Mouse (Mus musculus): ENCODE results near the gene Cd72. TPM values are rescaled to one million over a fixed set of nuclear protein-coding genes. Genes with fewer than 3 reads are reported as not detected.

Cd72 gene
- polyA plus RNA-seq, 1 experiment from 2014 or later = 0.94 TPM

DNA sequence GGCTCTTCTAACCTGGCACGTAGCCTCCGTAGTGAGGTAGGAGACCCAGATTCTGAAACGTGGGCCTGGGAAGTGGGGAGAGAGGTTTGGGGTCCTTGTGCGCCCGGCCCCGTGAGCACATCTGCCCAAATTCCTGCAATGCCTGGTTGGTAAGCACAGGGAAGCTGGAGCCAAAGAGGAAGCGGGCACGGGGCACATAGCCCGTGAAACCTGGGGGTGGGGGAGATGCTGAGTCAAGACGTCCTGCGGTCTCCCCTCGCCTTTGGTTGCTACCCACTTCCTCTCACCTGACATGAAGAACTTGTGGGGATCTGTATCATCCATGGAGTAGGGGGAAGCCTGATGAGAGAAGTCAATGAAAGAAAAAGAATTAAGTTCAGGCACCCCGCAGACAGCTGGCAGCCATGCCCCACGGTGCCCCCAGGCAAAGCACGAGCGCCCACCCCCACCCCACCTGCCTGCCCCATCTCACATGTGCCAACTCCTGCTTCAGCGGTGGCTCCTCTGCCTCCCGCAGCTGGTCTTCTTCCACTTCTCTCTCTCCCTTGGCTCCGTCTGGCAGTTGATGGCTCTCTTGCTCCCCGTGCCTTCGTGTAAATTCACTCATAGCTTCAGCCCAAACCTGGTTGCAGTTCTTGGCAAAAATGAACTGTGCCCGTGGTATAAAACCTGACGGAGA is 26.8 kb downstream of the Cd72 start:
- peaks cover 66% of the 10 kb centered on the region for H3K27me3 ChIP-seq
- H3K4me3 ChIP-seq (replicated peaks) = no peak overlapping the region
- H3K9ac ChIP-seq = no peak overlapping the region
- H3K9me3 ChIP-seq (replicated peaks) = no peaks in the 10 kb centered on the region
- H3K27ac ChIP-seq (replicated peaks) = no peak overlapping the region
- H3K4me2 ChIP-seq = no peak overlapping the region
- H3K36me3 ChIP-seq (replicated peaks) = 0 out of 2 replicates have a peak, but pooled peaks cover 3% of the 10 kb centered on the region
- 19% methylated on average over 23 of the region's 23 CpGs for WGBS (ENCODE audit: insufficient replicate concordance)
- no peak for ATAC-seq (ENCODE audit: insufficient read depth)
- peaks cover 11% of the 10 kb centered on the region for H3K4me1 ChIP-seq (replicated peaks)

DNA sequence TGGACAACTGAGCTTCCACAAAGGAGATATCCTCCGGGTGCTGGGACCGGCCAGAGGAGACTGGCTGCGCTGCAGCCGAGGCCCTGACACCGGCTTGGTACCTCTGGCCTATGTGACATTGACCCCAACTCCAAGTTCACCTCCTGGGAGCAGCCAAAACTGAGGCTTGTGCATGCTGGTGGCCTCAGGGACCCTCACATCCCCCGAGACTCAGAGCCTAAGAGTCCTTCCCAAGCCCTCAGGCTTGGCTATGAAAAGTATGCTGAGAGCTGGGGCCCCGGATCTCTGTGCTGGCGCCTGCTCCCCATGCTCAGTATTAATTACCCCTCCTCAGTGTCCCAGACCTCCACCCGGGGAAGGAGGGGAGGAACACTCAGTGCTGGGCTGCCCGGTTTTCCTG is 27.9 kb downstream of the Cd72 start:
- 45% methylated on average over 10 of the region's 10 CpGs for WGBS (ENCODE audit: insufficient replicate concordance)
- Histone ChIP-seq H3K4me2 (no peak overlapping the region), H3K9ac (no peak overlapping the region), H3K4me1 (replicated peaks) (peaks cover 9% of the 10 kb centered on the region; the same call in 1 of the 2 replicates), H3K27me3 (peaks cover 66% of the 10 kb centered on the region), H3K9me3 (replicated peaks) (no peaks in the 10 kb centered on the region), H3K4me3 (replicated peaks) (no peak overlapping the region), H3K36me3 (replicated peaks) (0 out of 2 replicates have a peak, but pooled peaks cover 9% of the 10 kb centered on the region), H3K27ac (replicated peaks) (no peak overlapping the region)
- ATAC-seq (ENCODE audit: insufficient read depth) = no peak

DNA sequence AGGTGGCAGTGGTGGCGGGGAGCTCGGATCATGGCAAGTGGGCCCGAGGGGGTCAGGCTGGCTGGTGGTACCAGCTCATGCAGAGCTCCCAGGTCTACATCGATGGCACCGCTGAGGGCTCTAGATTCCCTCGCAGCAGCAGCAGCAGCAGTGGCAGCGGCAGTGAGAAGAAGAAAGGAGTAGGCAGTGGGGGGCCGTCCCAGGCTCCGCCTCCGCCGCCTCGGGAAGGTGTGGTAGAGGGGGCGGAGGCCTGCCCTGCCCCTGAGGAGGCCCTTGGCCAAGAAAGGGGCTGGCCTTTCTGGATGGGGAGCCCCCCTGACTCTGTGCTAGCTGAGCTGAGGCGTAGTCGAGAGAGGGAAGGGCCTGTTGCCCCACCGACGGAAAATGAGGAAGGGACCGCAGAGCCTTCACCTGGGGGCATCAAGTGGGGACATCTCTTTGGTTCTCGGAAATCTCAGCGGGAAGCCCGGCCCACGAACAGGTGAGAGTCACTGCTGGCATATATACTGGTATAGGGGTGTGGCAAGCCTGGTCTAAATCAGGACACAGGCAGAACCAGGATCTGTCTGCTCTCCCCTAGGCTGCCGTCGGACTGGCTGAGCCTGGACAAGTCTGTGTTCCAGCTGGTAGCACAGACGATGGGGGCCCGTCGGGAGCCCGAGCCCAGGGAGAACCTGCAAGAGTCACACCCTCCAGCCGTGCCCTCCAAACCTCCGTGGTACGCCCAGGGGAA is 28.6 kb downstream of the Cd72 start:
- Histone ChIP-seq H3K4me2 (peak overlapping the region; percentile 41), H3K36me3 (replicated peaks) (0 out of 2 replicates have a peak, but pooled peaks cover 9% of the 10 kb centered on the region), H3K27me3 (peaks cover 66% of the 10 kb centered on the region), H3K9ac (no peak overlapping the region), H3K4me1 (replicated peaks) (peaks cover 9% of the 10 kb centered on the region; the same call in 1 of the 2 replicates), H3K4me3 (replicated peaks) (no peak overlapping the region), H3K27ac (replicated peaks) (no peak overlapping the region), H3K9me3 (replicated peaks) (no peaks in the 10 kb centered on the region)
- 17% methylated on average over 31 of the region's 31 CpGs for WGBS (ENCODE audit: insufficient replicate concordance)
- ATAC-seq (ENCODE audit: insufficient read depth) = no peak

DNA sequence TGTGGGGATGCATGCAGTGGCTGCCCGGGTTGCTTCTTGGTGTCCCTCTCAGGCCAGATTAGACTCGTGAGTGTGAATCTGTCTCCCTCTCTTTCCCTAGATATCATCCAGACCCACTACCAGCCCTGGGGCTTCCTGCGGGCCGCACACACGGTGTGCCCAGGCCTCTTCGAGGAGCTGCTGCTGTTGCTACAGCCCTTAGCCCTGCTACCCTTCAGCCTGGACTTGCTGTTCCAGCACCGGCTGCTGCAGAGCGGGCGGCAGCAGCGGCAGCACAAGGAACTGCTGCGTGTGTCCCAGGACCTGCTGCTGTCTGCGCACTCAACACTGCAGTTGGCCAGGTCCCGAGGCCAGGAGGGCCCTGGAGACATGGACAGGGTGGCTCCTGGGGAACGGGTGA is 29.2 kb downstream of the Cd72 start:
- Histone ChIP-seq H3K27me3 (peaks cover 61% of the 10 kb centered on the region), H3K9me3 (replicated peaks) (no peaks in the 10 kb centered on the region), H3K27ac (replicated peaks) (no peak overlapping the region), H3K4me3 (replicated peaks) (no peak overlapping the region), H3K9ac (no peak overlapping the region), H3K4me1 (replicated peaks) (peaks cover 12% of the 10 kb centered on the region; the same call in 1 of the 2 replicates), H3K36me3 (replicated peaks) (0 out of 2 replicates have a peak, but pooled peaks cover 9% of the 10 kb centered on the region), H3K4me2 (peak overlapping the region; percentile 41)
- 22% methylated on average over 14 of the region's 14 CpGs for WGBS (ENCODE audit: insufficient replicate concordance)
- ATAC-seq (ENCODE audit: insufficient read depth) = no peak

DNA sequence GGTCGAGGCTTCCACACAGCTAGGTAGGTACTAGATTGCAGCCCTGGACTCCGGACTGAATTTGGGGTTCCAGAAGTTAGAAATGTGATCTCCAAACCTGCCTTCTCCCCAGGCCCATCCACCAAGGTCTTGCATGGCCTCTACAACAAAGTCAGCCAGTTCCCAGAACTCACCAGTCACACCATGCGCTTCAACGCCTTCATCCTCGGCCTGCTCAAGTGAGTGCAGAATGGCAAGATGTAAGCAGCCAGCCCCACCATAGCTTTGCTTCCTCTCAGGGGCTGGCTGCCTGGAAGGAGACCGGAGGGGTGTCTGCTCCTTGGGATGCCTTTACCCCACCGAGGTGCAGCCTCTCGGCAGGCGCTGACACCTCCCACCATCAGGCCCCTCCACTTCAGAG is 30.4 kb downstream of the Cd72 start:
- H3K36me3 ChIP-seq (replicated peaks) = 0 out of 2 replicates have a peak, but pooled peaks cover 9% of the 10 kb centered on the region
- no peak overlapping the region for H3K27ac ChIP-seq (replicated peaks)
- WGBS (ENCODE audit: insufficient replicate concordance) = 70% methylated on average over 9 of the region's 9 CpGs
- no peaks in the 10 kb centered on the region for H3K9me3 ChIP-seq (replicated peaks)
- no peak for ATAC-seq (ENCODE audit: insufficient read depth)
- H3K27me3 ChIP-seq = peaks cover 51% of the 10 kb centered on the region
- H3K4me1 ChIP-seq (replicated peaks) = peaks cover 17% of the 10 kb centered on the region; the same call in 1 of the 2 replicates
- no peak overlapping the region for H3K9ac ChIP-seq
- no peak overlapping the region for H3K4me3 ChIP-seq (replicated peaks)
- H3K4me2 ChIP-seq = no peak overlapping the region

DNA sequence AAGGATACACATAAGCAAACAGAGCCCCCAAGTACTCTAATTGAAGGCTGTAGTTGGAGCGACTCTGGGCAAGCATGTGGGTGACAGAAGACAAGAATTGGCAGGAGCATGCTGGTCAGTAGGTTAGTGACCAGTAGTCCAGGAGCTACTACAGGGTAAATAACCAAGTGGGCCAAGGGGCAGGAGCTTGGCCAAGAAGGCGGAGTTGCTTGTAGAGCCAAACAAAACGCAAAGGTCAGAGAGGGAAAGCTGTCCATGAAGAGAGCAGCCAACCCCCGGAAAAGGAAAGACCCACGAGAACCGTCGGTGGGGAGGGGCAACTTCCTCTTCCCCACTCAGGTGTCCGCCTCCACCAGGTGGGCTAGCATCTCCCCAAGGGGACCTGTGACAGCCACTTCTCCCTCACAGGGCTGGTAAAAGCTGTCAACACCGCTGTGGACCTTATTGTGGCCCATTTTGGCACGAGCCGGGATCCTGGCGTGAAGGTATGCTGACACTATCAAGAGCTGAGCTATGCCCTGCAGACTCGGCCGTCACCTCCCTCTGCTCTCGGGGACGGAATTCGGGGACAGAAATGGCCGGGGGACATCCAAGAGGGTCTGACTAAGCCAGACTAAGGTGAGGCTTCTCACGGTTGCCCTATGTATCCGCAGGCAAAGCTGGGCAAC is 31.0 kb downstream of the Cd72 start:
- no peak overlapping the region for H3K9ac ChIP-seq
- no peak for ATAC-seq (ENCODE audit: insufficient read depth)
- WGBS (ENCODE audit: insufficient replicate concordance) = 67% methylated on average over 20 of the region's 20 CpGs
- peaks cover 15% of the 10 kb centered on the region; the same call in 1 of the 2 replicates for H3K4me1 ChIP-seq (replicated peaks)
- H3K4me3 ChIP-seq (replicated peaks) = no peak overlapping the region
- no peak overlapping the region for H3K27ac ChIP-seq (replicated peaks)
- no peak overlapping the region for H3K4me2 ChIP-seq
- H3K9me3 ChIP-seq (replicated peaks) = no peaks in the 10 kb centered on the region
- H3K36me3 ChIP-seq (replicated peaks) = 0 out of 2 replicates have a peak, but pooled peaks cover 9% of the 10 kb centered on the region
- peaks cover 44% of the 10 kb centered on the region for H3K27me3 ChIP-seq

DNA sequence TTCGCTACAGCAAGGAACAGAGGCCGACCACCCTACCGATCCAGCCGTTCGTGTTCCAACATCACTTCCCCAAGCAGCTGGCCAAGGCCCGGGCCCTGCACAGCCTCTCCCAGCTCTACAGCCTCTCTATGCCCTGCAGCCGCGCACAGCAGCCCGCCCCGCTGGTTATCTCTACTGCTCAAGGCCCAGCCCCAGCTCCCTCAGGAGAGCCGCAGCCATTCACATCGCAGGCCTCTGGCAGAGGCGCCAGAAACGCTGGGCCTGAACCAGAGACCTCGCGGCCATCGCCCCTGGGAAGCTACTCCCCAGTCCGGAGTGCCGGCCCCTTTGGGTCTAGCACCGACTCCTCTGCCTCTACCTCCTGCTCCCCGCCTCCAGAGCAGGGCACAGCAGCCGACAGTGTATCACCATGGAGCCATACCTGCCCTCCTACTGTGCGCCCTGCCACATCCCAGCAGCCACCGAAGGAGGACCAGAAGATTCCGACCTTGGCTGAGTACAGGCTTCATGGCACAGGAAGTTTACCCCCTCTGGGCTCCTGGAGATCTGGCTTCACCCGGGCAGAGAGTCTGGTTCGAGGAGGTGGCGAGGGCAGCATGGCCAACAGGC is 32.7 kb downstream of the Cd72 start:
- Histone ChIP-seq H3K27ac (replicated peaks) (no peak overlapping the region), H3K27me3 (peaks cover 28% of the 10 kb centered on the region), H3K4me1 (replicated peaks) (peaks cover 16% of the 10 kb centered on the region; the same call in 1 of the 2 replicates), H3K9me3 (replicated peaks) (no peaks in the 10 kb centered on the region), H3K9ac (no peak overlapping the region), H3K4me3 (replicated peaks) (no peak overlapping the region), H3K36me3 (replicated peaks) (0 out of 2 replicates have a peak, but pooled peaks cover 9% of the 10 kb centered on the region), H3K4me2 (no peak overlapping the region)
- 64% methylated on average over 28 of the region's 28 CpGs for WGBS (ENCODE audit: insufficient replicate concordance)
- no peak for ATAC-seq (ENCODE audit: insufficient read depth)

DNA sequence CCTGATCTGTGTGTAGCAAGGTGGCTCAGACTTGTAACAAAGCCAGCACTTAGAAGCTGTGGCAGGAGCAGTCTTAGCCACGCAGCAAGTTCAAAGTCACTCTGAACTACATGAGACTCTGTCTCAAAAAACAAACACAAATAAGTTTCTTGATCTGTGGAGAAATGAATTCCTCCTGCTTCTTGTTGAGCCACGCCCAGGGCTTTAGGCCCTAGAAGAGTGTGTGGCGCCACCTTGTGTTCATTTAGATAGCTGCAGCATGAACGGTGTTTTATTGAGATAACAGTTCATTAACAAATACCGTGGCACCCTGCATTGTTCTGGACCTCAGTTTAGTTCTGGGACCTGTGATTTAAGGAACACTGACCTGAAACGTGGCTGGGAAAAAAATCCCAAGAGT is 34.1 kb downstream of the Cd72 start:
- no peak for ATAC-seq (ENCODE audit: insufficient read depth)
- Histone ChIP-seq H3K4me3 (replicated peaks) (no peak overlapping the region), H3K4me1 (replicated peaks) (peaks cover 10% of the 10 kb centered on the region; the same call in 1 of the 2 replicates), H3K9ac (no peak overlapping the region), H3K27ac (replicated peaks) (no peak overlapping the region), H3K9me3 (replicated peaks) (no peaks in the 10 kb centered on the region), H3K36me3 (replicated peaks) (0 out of 2 replicates have a peak, but pooled peaks cover 9% of the 10 kb centered on the region), H3K27me3 (peaks cover 13% of the 10 kb centered on the region), H3K4me2 (no peak overlapping the region)
- 3% methylated on average over 6 of the region's 6 CpGs for WGBS (ENCODE audit: insufficient replicate concordance)

DNA sequence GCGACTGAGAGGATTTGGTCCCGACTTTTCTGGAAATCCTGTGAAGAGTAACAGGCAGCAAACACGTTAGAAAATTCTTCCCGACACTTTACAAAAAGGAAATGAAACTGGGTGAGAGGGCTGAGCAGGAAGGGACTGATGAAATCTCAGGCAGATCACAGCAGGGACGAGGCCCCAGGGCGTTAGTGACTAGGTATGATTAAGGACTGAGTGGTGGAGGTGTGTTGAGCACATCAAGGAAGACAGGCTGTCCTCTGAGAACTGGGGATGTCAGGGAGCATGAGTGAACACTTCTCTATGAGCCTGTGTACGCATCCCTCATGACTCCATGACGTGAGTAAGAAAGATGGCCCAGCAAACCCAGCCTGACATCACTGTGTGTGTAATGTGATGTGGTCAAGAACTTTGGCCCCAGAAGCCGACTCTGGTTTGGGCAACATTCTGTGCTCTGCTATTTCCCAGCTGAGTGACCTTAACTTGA is 34.6 kb downstream of the Cd72 start:
- Histone ChIP-seq H3K9ac (no peak overlapping the region), H3K4me3 (replicated peaks) (no peak overlapping the region), H3K9me3 (replicated peaks) (no peaks in the 10 kb centered on the region), H3K27me3 (peaks cover 9% of the 10 kb centered on the region), H3K4me1 (replicated peaks) (peaks cover 10% of the 10 kb centered on the region; the same call in 1 of the 2 replicates), H3K4me2 (no peak overlapping the region), H3K36me3 (replicated peaks) (0 out of 2 replicates have a peak, but pooled peaks cover 9% of the 10 kb centered on the region), H3K27ac (replicated peaks) (no peak overlapping the region)
- no peak for ATAC-seq (ENCODE audit: insufficient read depth)
- 36% methylated on average over 9 of the region's 9 CpGs for WGBS (ENCODE audit: insufficient replicate concordance)

DNA sequence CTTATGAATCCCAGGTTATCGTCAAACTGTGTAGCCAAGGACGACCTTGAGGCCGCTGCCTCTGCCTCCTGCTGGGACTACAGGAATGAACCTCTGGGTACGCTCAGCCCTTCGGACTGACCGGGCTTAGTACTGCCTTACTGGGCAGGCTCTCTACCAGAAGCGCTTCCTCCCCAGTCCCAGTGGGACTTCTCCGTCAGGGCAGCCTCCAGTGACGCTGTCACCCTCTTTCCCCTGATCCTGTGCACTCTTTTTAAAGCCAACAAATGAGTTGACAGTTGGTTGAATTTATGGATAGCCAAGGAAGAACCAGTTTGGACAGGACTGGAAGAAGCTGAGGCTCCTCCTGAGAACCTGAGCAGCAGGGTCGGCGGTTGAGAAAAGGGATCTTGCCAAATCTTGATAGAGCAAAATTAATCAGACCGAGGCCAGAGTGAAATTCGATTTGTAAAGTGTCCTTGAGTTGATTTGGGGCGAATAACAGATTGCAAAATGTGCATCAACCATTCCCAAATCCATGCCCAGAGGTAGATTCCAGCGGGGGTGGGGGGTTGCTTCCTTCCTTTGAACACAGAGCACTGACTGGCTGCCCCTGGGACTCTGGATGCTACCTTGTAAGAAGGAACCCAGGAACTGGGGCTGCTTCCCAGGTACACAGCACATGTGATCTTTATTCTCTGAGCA is 35.3 kb downstream of the Cd72 start:
- Histone ChIP-seq H3K27ac (replicated peaks) (no peak overlapping the region), H3K4me3 (replicated peaks) (no peak overlapping the region), H3K27me3 (peaks cover 1% of the 10 kb centered on the region; the same call in 1 of the 2 replicates), H3K4me1 (replicated peaks) (peaks cover 10% of the 10 kb centered on the region; the same call in 1 of the 2 replicates), H3K36me3 (replicated peaks) (0 out of 2 replicates have a peak, but pooled peaks cover 6% of the 10 kb centered on the region), H3K4me2 (no peak overlapping the region), H3K9ac (no peak overlapping the region), H3K9me3 (replicated peaks) (no peaks in the 10 kb centered on the region)
- WGBS (ENCODE audit: insufficient replicate concordance) = 60% methylated on average over 15 of the region's 15 CpGs
- no peak for ATAC-seq (ENCODE audit: insufficient read depth)

Measured in liver, embryonic 15.5 days (tissue).